Mouse (Mus musculus) lung, postnatal 0 days (tissue): ENCODE data around the gene Adgrl2.
A peak's percentile ranks its signal among the peaks of the same experiment; 100 is the strongest.

ENCODE experiments used
- CTCF ChIP-seq: IDR thresholded peaks from 2 replicates; pipeline ENCODE4 v1.5.1; 2016; ENCODE audit warnings: antibody characterized with exemption, mild to moderate bottlenecking
- EP300 ChIP-seq: IDR thresholded peaks from 2 replicates; pipeline ENCODE4 v1.6.1; 2016; ENCODE audit warnings: antibody characterized with exemption, mild to moderate bottlenecking, control low read depth

DNA sequence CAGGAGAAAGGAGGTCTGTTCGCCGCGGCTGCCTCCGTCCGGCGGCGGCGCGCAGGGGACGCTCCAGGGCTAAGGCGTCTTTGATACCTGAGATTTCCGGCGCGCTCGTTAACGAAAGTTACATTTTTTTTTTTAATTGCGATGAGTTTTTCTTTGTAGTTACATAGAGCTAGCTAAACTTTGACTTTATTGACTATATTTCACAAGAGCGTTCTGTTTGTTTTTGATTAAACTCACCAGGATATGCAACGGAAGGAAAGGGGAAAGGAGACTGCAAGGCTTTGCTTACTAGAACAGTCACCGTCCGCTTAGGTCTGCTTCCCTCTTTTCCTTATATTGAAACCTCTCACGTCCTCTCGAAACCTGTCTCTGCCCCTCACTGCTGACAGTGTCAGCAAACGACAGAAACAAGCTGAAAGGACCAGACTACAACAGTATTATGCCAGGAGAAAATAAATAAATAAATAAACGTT lies at the start of gene Adgrl2:
- TF ChIP-seq CTCF: peak; percentile 40
- 0 out of 2 replicates have a peak, but pooled peaks have one; percentile 18 for TF ChIP-seq EP300
